Mouse (Mus musculus) G1E-ER4 (cell line): ENCODE measurements around the gene Ppil4. TPM values are rescaled to one million over a fixed set of nuclear protein-coding genes. Genes with fewer than 3 reads are reported as not detected.

ENCODE experiments used
- GATA1 ChIP-seq: IDR thresholded peaks from one replicate; pipeline ENCODE4 v1.8.0; 2012; ENCODE audit warnings: low read length, inconsistent platforms
- polyA plus RNA-seq: library from polyadenylated mRNA; stranded (reverse); fragments of >175 nt; gene quantifications from 2 replicates; pipeline ENCODE4 v1.2.3, GENCODE M21; 2012

Gene Ppil4
- polyA plus RNA-seq, 1 experiment: 1.8 TPM

DNA sequence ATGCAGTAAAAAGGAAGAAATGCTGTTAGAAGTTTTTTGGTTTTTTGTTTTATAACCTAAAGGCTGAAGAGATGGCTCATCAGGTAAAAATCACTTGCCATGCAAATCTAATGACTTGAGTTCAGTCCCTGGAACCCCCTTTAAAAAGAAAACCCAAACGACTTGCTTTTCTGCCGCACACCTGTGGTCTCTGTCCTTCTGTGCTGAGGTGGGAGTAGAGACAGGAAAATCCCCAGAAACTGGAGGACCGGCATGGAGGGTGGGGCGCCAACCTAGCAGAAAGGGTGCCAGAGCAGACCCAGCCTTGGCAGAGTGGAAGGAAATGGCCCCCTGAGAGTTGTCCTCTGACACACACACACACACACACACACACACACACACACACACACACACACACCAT is 26.0 kb downstream of the Ppil4 start:
- no peak for TF ChIP-seq GATA1

DNA sequence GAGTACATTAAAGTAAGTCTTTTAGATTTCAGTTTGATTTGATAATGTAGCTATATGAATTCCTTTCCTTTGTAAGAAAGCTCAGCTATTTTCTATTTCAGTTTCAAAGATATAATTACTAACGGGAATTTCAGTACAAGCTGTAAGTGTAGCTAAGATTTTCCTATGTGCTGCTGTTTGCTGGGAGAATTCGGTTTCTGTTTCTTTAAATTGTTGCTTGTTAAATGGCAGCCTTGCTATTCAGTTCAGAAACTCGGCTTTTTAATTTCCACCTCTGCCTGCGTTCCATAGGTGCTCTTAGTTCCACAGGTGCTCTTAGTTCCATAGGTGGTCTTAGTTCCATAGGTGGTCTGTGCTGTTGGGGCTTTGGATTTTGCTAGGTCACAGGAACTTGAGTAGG is 26.5 kb downstream of the Ppil4 start:
- TF ChIP-seq GATA1: no peak

DNA sequence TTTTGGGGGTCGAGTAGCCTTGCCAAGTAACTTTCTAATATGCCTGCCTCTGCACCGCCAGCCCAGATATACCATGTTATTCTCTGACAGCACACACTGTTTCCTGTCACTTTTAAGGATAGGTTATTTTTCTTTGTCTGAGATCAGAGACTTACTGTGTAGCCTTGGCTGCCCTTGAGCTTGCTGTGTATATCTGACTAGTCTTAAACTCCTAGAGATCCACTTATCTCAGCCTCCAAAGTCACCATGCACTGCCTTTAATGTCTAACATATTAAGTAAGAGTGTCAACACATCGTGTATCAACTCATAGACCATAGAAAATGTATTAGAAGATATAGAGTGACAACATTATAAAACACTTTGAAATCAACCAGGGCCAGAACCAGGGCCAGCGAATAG is 26.9 kb downstream of the Ppil4 start:
- TF ChIP-seq GATA1: no peak

DNA sequence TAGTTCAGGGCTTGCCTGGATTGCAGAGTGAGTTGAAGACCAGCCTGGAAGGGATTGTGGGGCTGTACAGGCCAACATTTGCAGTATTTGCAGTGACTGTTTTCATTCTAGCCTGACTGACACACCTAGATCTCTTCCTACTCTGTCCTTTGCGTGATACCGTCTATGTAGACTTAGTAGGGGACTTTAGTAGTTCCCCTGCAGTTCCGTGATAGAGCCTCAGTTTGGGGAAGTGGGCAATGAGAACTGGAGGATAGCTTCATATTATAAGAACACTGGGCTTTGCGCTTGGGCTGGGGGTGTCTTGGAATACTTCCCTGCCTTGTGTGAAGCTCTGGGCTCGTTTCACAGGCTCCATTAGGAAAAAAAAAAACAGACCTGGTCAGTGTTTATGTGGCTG is 27.5 kb downstream of the Ppil4 start:
- no peak for TF ChIP-seq GATA1

DNA sequence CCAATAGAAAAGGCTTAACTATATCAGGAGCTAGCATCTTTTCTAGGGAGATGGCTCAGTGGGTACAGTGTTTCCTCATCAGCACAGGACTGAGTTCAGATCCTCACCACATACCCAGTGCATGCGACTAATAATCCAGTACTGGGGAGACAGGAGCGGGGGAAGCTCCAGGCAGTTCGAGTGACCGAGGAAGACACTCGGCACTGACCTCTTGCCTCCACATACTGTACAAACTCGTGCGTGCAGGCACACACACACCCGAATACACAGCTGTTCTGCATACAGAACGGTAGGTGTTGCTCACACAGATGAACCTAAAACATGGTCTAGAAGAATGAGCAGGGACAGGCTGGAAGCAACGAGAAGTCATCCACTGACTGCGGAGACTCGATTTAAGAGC is 29.3 kb downstream of the Ppil4 start:
- no peak for TF ChIP-seq GATA1

DNA sequence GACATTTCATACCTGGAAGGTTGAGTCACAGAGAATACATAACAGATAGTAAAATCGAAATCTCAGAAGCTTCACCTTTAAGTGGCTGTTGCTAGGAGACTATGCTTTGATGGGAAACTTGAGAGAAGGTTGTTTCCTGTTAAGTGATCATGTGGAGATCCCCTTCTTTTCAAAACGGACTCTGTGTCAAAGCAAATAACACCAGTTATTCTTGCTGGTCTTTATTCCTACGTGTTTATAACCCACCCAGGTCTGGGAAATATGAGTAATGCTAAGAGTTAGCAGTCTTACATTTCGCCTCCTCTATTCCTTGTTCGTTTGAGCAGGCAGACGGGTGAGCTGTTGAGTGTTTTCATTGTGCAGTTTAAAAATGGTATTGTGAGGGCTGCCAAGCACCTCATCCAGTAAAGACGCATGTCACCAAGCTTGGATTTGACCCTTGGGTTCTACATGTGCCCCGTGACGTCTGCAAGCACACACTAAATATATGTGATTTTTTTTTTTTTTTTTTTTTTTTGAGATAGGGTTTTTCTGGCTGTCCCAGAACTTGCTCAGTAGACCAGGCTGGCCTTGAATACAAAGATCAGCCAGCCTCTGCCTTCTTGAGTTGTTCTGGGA is 32.1 kb downstream of the Ppil4 start:
- TF ChIP-seq GATA1: no peak

DNA sequence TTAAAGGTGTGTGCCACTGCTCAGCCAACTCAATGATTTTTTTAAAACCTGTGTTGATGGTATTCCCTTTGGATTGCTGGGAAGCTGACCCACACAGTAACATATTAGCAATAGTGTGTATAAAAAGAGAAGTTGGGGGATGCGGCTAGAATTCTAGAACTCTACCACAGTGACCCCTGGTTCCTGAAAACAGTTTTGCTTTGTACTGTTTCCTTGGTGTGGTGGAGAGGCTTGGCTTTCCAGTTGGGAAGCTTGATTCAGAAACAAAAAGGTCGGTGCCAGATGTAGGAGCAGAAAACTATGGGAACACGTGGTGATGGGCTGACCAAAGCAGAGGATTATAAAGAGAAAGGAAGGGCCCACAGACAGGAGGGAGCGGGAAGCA is 32.6 kb downstream of the Ppil4 start:
- TF ChIP-seq GATA1: no peak

DNA sequence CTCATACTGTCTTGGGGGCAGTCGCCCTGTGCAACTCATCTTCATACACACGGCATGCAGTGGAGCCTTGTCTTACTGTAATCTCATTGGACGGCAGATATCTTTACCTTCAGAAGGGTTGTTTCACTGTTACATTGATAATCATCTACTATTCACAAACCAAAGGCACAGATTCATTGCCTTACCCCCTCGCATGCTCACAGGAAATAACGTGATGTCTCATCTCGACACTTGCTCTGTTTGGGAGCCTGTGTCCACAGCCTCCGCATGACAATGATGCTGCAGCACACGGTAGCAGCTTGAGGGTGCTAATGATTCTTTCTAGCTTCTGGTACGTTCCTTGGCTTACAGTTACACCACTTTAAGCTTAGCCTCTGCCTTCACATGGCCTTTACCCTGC is 33.4 kb downstream of the Ppil4 start:
- no peak for TF ChIP-seq GATA1

DNA sequence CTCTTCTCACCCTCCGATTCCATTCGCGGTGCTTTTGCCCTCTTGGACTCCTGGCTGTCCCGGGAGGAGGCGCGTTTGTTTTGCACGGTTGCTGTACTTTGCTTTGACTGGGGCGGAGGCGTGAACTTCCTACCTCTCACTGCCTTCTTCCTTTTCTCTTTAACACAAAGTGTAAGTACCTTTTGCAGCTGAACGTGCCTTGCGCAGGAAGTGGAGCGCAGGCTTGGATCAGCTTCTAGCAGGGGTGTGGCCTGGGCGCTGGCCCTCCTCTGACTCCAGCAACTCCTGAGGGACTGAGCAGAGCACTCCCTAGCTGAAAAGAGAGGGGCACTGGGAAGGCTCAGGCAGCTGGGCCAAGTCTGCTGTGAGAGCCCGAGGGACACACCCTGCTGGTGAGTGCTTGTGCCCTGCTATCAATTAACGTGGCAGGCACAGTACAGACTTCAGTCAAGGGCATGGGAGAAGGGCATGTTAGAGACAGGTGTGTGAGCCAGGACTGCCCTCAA is 39.5 kb downstream of the Ppil4 start, which contains the start of gene Zc3h12d:
TSS of gene Zc3h12d (plus strand) at position 300 of the 506 bp plus-strand sequence.
- no peak for TF ChIP-seq GATA1

DNA sequence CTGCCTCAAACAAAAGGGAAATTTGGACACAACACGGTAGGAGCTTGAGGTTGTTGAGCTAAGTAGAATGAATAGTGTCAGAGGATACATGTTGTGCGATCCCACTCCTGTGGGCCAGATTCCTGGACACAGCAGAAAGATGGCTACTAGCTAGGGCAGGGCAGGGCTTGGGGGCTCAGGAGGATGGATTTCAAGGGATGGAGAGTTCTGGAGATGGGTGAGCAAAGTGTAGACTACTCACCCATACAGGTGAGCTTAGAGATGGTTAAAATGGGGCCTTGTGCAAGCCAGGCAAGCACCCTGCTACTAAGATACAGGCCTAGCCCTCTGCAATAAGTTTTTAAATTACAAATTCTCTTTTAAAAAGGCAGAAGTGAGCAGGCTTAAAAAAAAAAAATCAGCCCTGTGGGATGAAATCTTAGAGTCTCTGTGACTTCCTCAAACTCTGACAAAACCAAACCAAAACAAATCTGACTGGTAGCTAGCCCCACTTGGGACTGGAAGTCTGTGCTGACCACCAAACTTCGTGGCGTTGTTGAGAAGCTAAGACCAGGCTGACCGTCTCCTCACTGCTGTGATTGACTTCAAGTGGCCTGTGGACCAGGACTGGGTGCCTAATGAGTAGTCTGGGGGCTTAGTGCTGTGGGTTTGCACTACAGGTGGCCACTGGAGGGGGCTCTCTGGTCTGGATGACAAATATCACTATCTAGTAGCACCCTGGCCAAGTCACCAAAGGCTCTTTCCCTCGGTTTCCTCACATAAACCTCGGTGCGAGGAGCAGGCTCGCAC is 40.9 kb downstream of the Ppil4 start:
- TF ChIP-seq GATA1: no peak

DNA sequence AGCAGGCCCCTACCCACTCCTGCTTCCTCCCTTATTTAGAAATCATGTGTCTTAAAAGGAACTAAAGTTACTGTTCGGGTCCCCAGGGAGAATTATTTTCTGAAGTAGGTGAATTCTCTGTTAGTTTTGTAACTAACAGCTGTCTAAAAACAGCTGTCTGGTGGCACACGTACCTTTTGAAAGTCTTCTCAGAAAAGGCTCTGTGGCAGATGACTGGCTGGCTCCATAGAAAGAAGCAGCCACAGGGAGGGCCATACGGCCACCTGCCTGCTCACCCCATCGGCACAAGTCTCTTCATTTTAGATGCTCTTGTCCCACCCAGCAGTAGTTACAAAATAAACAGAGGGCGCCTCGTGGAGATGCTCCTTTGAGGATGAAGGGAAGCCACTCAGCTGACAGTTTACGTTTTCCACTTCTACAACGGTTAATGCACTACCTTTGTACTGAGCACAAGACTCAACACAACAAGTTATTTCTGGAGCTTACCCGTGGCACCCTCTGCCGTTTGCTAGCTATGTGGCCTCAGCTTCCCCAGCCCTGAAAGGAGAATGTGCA is 42.1 kb downstream of the Ppil4 start:
- TF ChIP-seq GATA1: no peak

DNA sequence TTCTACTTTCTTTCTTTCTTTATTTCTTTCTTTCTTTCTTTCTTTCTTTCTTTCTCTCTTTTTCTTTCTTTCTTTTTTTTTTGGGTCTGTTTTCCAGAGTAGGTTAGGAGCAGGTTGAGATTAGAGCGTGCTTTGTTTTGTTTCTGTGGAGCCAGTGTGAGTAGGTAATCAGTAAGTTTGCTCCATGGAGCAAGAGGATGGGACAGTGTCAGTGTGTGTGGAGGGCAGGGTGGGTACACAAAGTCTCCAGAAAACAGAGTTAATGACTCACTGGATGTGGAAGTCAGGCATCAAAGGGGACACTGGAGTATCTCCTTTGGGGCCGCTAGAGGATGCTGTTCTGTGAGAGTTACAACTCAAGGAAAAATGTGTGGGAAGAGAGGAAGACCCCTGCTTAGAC is 44.2 kb downstream of the Ppil4 start:
- TF ChIP-seq GATA1: no peak

DNA sequence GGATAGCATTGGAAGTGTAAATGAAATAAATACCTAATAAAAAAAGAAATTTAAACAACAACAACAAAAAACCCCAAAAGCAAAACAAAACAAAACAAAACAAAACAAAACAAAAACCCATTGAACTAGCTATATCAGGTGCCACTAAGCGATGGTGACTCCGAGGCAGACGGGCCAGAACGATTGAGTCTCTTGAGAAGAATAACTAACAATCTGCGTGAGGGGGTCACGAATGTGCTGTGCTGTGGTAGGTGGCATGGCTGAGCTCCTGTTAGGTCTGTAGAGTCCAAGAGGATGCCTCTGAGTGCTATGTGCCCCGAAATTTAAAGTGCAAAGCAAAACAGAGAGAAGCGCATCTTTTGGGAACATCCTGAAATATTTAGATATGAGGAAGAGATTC is 44.8 kb downstream of the Ppil4 start:
- TF ChIP-seq GATA1: no peak

DNA sequence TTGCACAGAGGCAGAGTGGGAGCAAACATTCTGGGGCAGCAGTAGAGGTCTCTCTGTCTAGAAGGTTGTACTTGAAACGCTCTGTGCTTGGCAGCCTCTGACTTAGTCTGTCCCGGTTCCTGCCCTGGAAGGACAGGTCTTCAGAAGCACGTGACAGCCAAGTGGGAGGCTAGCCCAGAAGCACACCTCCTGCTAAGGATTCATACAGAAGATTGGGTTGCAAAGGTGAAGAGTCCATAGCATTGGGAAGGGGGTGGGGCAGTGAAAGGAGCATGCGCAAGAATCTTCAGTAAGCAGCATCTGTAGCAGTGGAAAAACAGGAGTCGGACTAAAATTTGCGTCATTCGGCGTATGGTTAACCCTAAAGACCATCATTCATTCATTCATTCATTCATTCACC is 45.3 kb downstream of the Ppil4 start:
- no peak for TF ChIP-seq GATA1

DNA sequence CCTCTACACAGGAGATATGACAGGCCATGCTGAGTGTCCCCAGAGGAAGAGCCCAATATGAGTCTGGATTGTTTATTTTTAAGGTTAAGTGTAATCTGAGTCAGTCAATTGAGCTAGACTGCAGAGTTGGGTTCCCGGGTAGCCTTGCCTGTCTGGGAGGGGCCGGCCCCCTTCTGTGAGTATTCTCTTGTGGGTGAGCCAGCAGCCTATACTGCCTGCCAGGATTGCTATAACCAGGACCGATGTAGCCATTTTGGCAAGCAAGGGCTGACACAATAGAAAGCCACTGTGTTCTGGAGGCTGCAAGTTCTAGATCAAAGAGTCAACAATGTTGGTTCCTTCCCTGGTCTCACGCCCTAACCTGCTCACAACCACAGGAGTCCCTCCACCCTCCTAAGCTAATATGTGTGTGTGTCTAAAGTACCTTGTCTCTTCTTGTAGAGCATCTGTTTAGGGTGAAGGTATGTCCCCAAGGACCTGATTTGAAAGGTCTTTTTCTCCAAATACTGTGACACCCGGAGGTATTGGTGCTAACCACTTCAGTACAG is 46.3 kb downstream of the Ppil4 start:
- no peak for TF ChIP-seq GATA1
